Mouse (Mus musculus): ENCODE data around the gene Plekhg1. TPM values are rescaled to one million over a fixed set of nuclear protein-coding genes. Genes with fewer than 3 reads are reported as not detected.

The Plekhg1 gene
- polyA plus RNA-seq (2017; shearing (Covaris generic)): under 1 TPM in 1 of 2 experiments, not detected in 1; 0.05 TPM

GRCm38 (mm10) chr10:3740148-3740503 is at the start of gene Plekhg1:
Gene Plekhg1 (plus strand): TSS chr10:3740364.
- ATAC-seq: no peak

DNA sequence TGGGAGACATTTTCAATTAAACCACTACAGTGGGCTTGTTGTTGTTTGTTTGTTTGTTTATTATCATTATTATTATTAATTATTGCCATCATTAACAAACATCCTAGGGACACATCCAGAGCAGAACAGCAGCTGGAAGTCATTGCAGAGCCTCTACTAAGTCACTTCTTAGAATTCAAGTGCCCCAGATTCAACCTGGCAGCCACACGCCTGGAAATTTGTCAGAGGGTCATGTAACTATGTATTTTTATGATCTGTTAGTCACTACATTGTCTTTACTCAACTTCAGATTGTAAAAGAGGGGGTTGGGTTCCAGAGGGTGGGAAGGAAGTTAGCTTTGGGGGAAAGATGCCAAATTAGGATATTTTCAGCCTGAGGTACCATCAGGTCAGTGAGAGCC is 47.4 kb upstream of the Plekhg1 start:
- ATAC-seq: no peak

GRCm38 (mm10) chr10:3693699-3694280 is 46.4 kb upstream of the Plekhg1 start:
- no peak for ATAC-seq

DNA sequence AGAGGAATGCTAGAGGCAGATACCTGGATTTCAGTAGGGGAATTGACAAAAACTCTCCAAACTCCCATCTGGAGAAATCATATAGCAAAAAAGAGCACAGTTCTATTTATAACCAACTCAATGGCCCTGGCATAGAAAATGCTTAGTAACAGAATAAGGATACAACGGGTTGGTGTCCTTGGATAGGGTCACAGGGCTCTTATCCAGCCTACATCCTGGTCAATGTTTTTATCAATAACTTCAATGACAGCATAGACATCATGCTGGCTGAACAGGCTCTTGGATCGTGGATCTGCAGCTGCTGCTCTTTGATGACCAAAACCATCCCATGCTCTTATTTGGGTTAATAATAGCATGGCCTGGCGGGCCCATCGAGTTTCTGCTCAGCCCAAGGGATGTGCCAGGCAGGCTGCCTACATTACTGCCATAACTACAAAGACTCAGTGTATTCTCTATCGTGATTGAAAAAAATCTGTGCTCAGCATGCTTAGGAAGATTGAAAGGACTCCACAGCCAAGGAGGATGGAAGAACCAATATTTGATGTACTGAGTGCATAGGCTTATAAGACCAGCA is 44.7 kb upstream of the Plekhg1 start:
- no peak for ATAC-seq

DNA sequence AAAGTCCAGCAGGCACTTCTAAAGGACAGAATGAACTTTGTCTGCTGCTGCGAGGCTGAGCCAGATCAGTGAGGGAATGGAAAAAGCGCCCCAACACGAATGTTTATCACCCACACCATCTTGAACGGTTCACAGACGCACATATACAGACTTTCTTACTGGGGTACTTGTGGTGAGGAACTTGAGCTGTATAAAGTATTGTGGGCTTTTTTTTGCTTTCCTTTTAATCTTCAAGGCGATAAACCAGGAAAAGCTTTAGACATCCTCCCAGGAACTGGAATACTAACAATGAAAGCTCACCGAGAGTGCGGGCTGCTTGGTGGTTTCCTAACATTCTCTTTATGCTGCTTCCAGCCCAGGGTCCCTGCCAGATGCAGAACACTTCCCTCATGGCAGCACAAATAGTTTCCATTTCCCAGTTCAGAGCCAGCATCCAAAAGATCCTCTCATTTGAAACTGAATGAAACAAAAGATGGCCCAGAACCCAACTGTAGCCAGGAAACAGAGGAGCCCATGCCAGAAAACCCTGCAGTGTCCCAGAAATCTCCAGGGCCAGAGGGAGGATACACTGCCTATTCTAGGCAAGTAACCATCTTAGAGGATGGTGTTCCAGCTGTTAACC is 43.3 kb upstream of the Plekhg1 start:
- no peak for ATAC-seq

DNA sequence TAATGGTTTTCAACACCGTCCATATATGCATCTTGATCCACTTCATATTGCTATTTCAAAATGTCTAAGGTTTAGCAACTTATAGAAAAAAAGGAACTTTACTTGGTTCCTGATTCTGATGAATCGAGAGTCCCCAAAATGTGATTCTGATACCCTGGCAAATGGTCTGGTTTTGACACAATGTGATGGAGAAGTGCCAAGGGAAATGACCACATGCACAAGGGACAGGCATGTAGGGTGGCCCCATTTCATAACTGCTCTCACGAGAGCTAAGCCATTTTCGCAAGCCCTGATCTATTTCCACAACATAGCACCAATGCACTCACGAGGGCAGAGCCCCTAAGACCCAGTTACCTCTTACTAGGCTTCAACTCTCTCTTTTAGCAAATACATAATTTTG is 42.7 kb upstream of the Plekhg1 start:
- no peak for ATAC-seq

- ATAC-seq: no peak
These were observed 39.7 kb upstream of the Plekhg1 start for GRCm38 (mm10) chr10:3700225-3701073.

DNA sequence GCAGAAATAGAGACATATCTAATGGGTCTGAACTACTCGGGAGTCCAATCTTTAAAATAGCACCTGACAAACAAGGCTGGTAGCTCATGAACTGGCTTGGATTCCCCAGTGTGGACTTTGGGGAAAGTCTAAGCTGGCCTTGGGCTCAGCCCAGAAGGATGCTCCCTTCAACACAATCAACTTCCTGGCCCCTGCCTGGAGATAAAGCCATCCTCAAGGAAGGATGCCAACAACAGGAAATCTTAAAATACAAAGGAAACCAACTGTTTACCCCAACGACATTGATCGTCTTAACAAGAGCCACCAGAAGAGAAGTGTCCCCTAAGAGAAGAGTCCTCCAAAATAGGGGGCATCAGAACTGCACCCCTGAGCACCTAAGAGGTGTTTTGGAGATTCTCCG is 38.3 kb upstream of the Plekhg1 start:
- ATAC-seq: no peak

DNA sequence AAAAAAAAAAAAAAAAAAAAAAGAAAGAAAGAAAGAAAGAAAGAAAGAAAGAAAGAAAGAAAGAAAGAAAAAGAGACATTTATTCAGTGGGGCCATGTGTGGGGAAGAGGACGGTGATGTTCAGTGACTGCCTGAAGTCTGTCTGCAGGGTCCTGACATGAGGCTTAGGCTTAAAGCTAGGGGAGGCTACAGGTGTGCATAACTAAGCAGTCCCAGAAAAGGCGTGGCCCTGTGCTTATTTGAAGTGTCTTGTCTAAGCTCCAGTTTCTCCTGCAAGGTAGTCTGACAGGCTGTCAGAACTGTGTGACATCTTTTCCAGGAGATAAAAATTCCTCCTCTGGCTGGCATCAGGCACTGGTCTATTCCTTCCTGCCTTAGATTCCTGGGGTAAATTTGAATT is 37.6 kb upstream of the Plekhg1 start:
- ATAC-seq: no peak

DNA sequence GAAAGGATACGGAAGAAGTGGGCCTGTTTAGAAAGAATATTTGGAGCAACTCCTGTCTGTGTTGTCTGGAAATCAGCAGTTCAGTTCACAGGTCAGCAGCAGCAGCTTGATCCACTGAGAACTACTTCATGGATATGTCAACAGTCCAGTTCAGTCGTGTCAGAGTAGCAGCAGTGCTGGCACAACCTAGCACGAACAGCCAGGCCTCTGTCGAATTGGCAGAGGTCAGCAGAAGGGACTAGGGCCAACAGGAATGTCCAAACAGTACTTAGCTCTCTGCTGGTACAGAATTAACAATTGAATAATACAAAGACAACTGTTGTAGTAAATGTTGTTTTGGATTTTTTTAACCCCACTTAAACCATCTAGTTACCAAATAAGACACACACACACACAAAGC is 33.9 kb upstream of the Plekhg1 start:
- no peak for ATAC-seq

- no peak for ATAC-seq
These were observed 30.1 kb upstream of the Plekhg1 start for GRCm38 (mm10) chr10:3710081-3710480.

- no peak for ATAC-seq
These were observed 24.7 kb upstream of the Plekhg1 start for GRCm38 (mm10) chr10:3715302-3715943.

GRCm38 (mm10) chr10:3718021-3718865 is 21.9 kb upstream of the Plekhg1 start:
- ATAC-seq: no peak

DNA sequence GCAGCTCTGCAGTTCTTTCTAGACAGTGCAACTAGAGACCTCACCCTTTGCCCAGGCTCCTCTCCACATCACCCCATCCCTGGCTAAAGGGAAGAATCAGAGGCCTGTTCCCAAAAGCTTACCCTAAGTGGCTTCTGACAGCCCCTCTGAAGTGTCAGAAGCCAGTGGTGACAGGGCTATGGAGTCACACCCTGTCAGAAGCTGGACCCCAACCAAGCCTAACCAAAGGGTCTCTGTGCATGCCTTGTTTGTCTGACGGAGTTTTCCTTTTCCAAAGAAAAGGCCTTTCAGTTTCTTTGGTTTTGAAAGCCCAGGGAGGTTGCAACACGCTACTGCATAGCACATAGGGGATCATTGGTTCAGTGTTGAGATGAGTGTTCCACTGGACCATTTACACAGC is 19.9 kb upstream of the Plekhg1 start:
- ATAC-seq: no peak

- no peak for ATAC-seq
These were observed 17.8 kb upstream of the Plekhg1 start for GRCm38 (mm10) chr10:3722339-3722738.

DNA sequence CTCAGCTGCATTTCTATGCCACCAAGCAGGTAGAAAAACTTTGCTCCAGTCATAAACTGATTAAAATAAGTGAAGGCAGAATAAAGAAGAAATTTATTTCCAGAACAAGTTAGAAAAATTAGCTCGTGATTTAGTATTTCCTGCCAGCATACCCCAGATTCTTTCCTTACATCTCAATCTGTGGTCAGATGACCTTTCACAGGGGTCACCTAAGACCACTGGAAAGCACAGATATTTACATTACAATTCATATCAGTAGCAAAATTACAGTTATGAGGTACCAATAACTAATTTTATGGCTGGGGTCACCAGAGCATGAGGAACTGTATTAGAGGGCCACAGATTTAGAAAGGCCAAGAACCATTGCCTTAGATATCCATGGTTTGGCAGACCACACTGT is 15.5 kb upstream of the Plekhg1 start:
- no peak for ATAC-seq

GRCm38 (mm10) chr10:3729666-3730065 is 10.5 kb upstream of the Plekhg1 start:
- no peak for ATAC-seq

- ATAC-seq: no peak
These were observed 9.8 kb upstream of the Plekhg1 start for GRCm38 (mm10) chr10:3730314-3730713.

- no peak for ATAC-seq
These were observed 3.1 kb upstream of the Plekhg1 start for GRCm38 (mm10) chr10:3737034-3737433.

DNA sequence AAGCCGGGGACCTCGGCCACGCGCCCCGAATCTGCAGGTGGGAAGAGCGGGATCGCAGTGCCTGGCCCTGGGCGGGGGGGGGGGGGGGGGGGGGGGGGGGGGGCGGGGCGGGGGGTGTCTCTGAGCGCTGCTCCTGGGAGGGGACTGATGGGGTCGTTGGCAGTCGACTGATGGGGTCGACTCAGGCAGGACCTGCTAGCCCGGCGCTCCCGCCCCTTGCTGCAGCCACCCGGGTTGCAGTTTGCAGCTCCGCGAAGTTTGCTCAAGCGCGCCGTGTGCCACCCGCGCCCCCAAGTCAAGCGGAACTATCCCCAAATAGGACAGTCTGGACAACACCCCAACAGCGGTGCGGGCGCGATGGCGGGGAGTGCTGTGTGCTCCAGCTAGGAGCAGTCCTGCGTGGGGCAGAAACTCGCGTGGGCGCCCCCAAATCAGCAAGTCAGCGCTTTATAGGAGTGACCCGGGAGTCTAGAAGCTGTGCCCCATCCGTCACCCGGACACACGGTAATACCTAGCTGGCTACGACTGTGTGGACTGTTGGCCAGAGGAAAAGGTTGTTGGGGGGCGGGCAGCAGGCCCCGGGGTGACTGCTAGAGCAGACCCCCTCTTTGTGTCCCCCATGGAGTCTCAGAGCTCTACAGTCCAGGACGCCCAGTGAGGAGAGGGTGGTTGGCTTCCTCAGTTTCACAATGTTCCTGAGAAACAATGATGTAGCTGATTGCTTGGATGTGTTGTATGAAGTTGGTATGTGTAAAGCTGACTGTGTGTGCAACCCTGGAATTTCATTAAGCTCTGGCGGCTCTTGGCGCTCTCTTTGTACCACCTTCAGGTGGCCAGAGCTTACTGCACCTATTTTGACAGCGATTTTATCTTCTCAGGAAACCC is 582 bp downstream of the Plekhg1 start:
- ATAC-seq: no peak

DNA sequence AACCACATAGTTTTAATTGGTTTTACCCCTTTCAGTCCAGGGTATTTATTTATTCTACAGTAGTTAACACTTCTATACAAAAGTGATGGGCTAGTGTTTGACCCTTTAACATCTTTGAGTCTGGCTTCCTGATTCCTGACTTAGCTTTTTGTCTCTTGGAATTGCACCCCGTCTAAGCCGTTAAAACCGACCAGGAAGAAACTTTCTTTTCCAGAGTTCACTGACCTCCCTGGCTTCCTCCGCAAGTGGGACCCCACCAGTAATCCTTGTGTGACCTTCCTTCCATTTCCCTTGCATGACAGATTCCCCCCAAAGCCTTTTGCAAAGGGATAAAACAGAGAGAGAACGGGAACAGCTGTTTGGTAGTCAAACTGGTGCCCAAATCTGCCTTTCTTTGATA is 1.6 kb downstream of the Plekhg1 start:
- ATAC-seq: no peak

All from CD4-positive, CD25-positive, alpha-beta regulatory T cell, adult 4 months (primary cell).